Mouse (Mus musculus): ENCODE measurements at regions not wholly inside any gene's neighbourhood (a gene's known extent, or its start where the extent isn't known, plus 50 kb on each side); places are given as distances from the start of the nearest gene placed in this dataset.
A peak's percentile ranks its signal among the peaks of the same experiment; 100 is the strongest.

GRCm38 (mm10) chr16:74756720-74757345 is 345.2 kb upstream of the Robo2 start:
- H3K4me1 ChIP-seq (ENCODE audit: control insufficient read depth, insufficient read depth, low read length), result no peaks in the 10 kb centered on the region
- ATAC-seq (ENCODE audit: low FRiP score) (peak; percentile 42; the same call in 1 of the 2 replicates), DNase-seq (ENCODE audit: low spot score, missing footprints) (no peak)
- no peaks in the 10 kb centered on the region for H3K36me3 ChIP-seq (ENCODE audit: control insufficient read depth, insufficient read depth, low read length)
- H3K27ac ChIP-seq (ENCODE audit: low read depth, low read length), result no peak overlapping the region
- 28% methylated on average over 6 of the region's 6 CpGs for WGBS
- no peaks in the 10 kb centered on the region for H3K27me3 ChIP-seq (ENCODE audit: control insufficient read depth, insufficient read depth, low read length)
- H3K4me3 ChIP-seq (ENCODE audit: low read depth, low read length), result no peak overlapping the region
- no peaks in the 10 kb centered on the region for H3K9me3 ChIP-seq (ENCODE audit: control insufficient read depth, low read length)
- no peak overlapping the region for H3K4me2 ChIP-seq
- H3K9ac ChIP-seq (ENCODE audit: low read length), result no peak overlapping the region

DNA sequence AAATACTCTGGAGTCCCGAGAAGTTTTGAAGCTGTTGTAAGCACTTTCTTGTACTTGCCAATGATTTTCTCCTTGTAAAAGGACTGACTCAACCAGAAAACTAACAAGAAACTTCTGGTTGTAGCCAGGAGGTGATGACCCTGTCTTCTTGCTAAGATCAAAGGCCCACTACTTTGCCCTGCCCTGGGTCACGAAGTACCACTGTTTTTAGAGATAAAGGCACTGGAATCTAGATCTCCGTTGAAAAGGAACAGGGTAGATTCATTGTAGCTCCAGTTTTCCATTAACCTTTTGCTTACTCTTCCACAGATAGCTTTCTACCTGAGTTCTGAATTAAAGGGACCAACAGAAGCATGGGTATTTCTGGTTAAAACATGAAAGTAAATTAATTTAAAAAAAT is 339.3 kb upstream of the Robo2 start:
- Histone ChIP-seq H3K27me3 (ENCODE audit: control insufficient read depth, insufficient read depth, low read length) (no peaks in the 10 kb centered on the region), H3K36me3 (ENCODE audit: control insufficient read depth, insufficient read depth, low read length) (no peaks in the 10 kb centered on the region), H3K27ac (ENCODE audit: low read depth, low read length) (no peak overlapping the region), H3K4me2 (no peak overlapping the region), H3K9ac (ENCODE audit: low read length) (no peak overlapping the region), H3K9me3 (ENCODE audit: control insufficient read depth, low read length) (no peaks in the 10 kb centered on the region), H3K4me3 (ENCODE audit: low read depth, low read length) (no peak overlapping the region), H3K4me1 (ENCODE audit: control insufficient read depth, insufficient read depth, low read length) (no peaks in the 10 kb centered on the region)
- DNase-seq (ENCODE audit: low spot score, missing footprints) (no peak), ATAC-seq (ENCODE audit: low FRiP score) (no peak)
- WGBS, result 29% methylated on average over 3 of the region's 3 CpGs

DNA sequence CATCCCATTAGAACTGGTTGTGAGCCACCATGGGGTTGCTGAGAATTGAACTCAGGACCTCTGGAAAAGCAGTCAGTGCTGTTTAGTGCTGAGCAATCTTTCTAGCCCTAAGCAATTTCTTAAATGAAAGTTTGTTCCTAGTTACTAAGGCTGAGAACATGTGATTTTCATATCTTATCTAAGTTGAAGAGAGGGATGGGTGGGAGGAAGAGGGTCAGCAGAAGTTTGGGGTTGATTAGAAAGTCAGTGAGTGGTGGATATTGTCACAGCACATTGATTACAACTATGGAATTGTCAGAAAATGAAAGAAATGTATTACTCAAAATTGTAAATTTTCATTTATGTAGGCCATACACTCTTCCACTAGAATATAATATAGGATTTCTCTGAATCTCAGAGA is 337.4 kb upstream of the Robo2 start:
- DNase-seq (ENCODE audit: low spot score, missing footprints) (no peak), ATAC-seq (ENCODE audit: low FRiP score) (no peak)
- H3K27ac ChIP-seq (ENCODE audit: low read depth, low read length), result no peak overlapping the region
- no peaks in the 10 kb centered on the region for H3K4me1 ChIP-seq (ENCODE audit: control insufficient read depth, insufficient read depth, low read length)
- H3K27me3 ChIP-seq (ENCODE audit: control insufficient read depth, insufficient read depth, low read length), result no peaks in the 10 kb centered on the region
- H3K9ac ChIP-seq (ENCODE audit: low read length), result no peak overlapping the region
- H3K4me2 ChIP-seq, result no peak overlapping the region
- H3K36me3 ChIP-seq (ENCODE audit: control insufficient read depth, insufficient read depth, low read length), result no peaks in the 10 kb centered on the region
- H3K9me3 ChIP-seq (ENCODE audit: control insufficient read depth, low read length), result no peaks in the 10 kb centered on the region
- no peak overlapping the region for H3K4me3 ChIP-seq (ENCODE audit: low read depth, low read length)

DNA sequence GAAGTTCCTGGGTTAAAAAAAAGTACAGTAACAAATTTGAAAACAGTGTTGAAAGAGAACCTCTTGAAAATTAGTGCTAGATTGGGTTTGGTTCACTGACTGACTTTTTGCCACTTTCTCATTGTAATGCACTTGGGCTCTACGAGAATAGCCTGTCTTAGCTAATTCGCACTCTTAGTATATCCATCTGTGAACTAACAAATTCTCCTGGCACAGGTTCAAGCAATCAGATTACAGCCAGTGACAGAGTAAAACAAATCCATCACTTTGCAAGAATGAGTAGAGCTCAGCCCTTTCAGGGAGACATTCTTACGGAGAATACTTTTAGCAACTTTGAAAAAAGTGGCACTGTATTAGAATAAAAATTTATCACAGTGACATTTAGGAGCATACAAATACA is 331.9 kb upstream of the Robo2 start:
- no peaks in the 10 kb centered on the region for H3K36me3 ChIP-seq (ENCODE audit: control insufficient read depth, insufficient read depth, low read length)
- DNase-seq (ENCODE audit: low spot score, missing footprints), result no peak
- no peak overlapping the region for H3K4me3 ChIP-seq (ENCODE audit: low read depth, low read length)
- no peak for ATAC-seq (ENCODE audit: low FRiP score)
- no peaks in the 10 kb centered on the region for H3K4me1 ChIP-seq (ENCODE audit: control insufficient read depth, insufficient read depth, low read length)
- no peaks in the 10 kb centered on the region for H3K27me3 ChIP-seq (ENCODE audit: control insufficient read depth, insufficient read depth, low read length)
- H3K4me2 ChIP-seq, result no peak overlapping the region
- H3K9me3 ChIP-seq (ENCODE audit: control insufficient read depth, low read length), result no peaks in the 10 kb centered on the region
- H3K9ac ChIP-seq (ENCODE audit: low read length), result no peak overlapping the region
- 89% methylated on average over 3 of the region's 3 CpGs for WGBS
- no peak overlapping the region for H3K27ac ChIP-seq (ENCODE audit: low read depth, low read length)

GRCm38 (mm10) chr16:74739194-74740135 is 327.8 kb upstream of the Robo2 start:
- H3K27me3 ChIP-seq (ENCODE audit: control insufficient read depth, insufficient read depth, low read length), result no peaks in the 10 kb centered on the region
- no peak overlapping the region for H3K9ac ChIP-seq (ENCODE audit: low read length)
- no peak overlapping the region for H3K4me3 ChIP-seq (ENCODE audit: low read depth, low read length)
- ATAC-seq (ENCODE audit: low FRiP score), result no peak
- H3K36me3 ChIP-seq (ENCODE audit: control insufficient read depth, insufficient read depth, low read length), result no peaks in the 10 kb centered on the region
- DNase-seq (ENCODE audit: low spot score, missing footprints), result no peak
- H3K4me2 ChIP-seq, result no peak overlapping the region
- no peak overlapping the region for H3K27ac ChIP-seq (ENCODE audit: low read depth, low read length)
- no peaks in the 10 kb centered on the region for H3K9me3 ChIP-seq (ENCODE audit: control insufficient read depth, low read length)
- H3K4me1 ChIP-seq (ENCODE audit: control insufficient read depth, insufficient read depth, low read length), result no peaks in the 10 kb centered on the region
- WGBS, result 80% methylated on average over 12 of the region's 12 CpGs

- 80% methylated on average over 9 of the region's 9 CpGs for WGBS
- ATAC-seq (ENCODE audit: low FRiP score), result no peak
Observed at GRCm38 (mm10) chr16:74732940-74733776, 321.5 kb upstream of the Robo2 start.

DNA sequence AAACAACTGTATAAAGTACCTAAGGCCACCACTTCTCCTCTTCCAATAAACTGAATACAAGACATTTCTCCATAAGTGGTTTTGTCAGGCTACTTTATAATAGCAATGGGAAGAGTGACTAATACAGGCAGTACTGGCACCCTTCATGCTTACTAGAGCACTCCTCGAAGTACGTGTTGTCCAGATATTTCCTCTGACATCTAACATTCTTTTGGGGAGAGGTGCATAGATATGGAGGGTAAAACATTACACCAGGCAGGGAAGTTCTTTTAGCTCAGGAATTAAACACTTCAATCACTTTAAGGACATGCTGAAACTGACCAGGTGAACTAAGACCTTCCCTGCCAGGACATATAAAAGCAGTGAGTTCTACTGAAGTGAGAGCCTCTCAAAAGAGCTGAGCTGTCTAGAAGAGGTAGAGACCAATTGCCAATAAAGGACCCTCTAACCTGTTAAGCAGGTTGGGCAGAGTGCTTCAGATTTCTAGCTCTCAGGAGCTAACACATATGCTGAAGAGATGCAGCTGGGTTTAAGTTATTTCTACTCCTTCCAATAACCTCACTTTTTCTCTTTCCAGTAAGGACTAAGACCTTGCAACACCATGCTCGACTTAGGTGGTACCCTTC is 318.7 kb upstream of the Robo2 start:
- no peak for DNase-seq (ENCODE audit: low spot score, missing footprints)
- H3K4me3 ChIP-seq (ENCODE audit: low read depth, low read length), result no peak overlapping the region
- H3K9ac ChIP-seq (ENCODE audit: low read length), result no peak overlapping the region
- H3K4me2 ChIP-seq, result no peak overlapping the region
- no peaks in the 10 kb centered on the region for H3K9me3 ChIP-seq (ENCODE audit: control insufficient read depth, low read length)
- no peak for ATAC-seq (ENCODE audit: low FRiP score)
- no peaks in the 10 kb centered on the region for H3K36me3 ChIP-seq (ENCODE audit: control insufficient read depth, insufficient read depth, low read length)
- no peaks in the 10 kb centered on the region for H3K27me3 ChIP-seq (ENCODE audit: control insufficient read depth, insufficient read depth, low read length)
- H3K4me1 ChIP-seq (ENCODE audit: control insufficient read depth, insufficient read depth, low read length), result no peaks in the 10 kb centered on the region
- 81% methylated on average over 3 of the region's 3 CpGs for WGBS
- H3K27ac ChIP-seq (ENCODE audit: low read depth, low read length), result no peak overlapping the region

More at GRCm38 (mm10) chr16:74732940-74733776, 321.5 kb upstream of the Robo2 start:
- H3K4me2 ChIP-seq, result no peak overlapping the region
- H3K36me3 ChIP-seq (ENCODE audit: control insufficient read depth, insufficient read depth, low read length), result no peaks in the 10 kb centered on the region
- no peak overlapping the region for H3K27ac ChIP-seq (ENCODE audit: low read depth, low read length)
- H3K9me3 ChIP-seq (ENCODE audit: control insufficient read depth, low read length), result no peaks in the 10 kb centered on the region
- H3K4me3 ChIP-seq (ENCODE audit: low read depth, low read length), result no peak overlapping the region
- no peaks in the 10 kb centered on the region for H3K27me3 ChIP-seq (ENCODE audit: control insufficient read depth, insufficient read depth, low read length)
- no peaks in the 10 kb centered on the region for H3K4me1 ChIP-seq (ENCODE audit: control insufficient read depth, insufficient read depth, low read length)
- no peak for DNase-seq (ENCODE audit: low spot score, missing footprints)
- H3K9ac ChIP-seq (ENCODE audit: low read length), result no peak overlapping the region

GRCm38 (mm10) chr16:74723217-74723616 is 311.6 kb upstream of the Robo2 start:
- H3K27ac ChIP-seq (ENCODE audit: low read depth, low read length), result no peak overlapping the region
- ATAC-seq (ENCODE audit: low FRiP score) (no peak), DNase-seq (ENCODE audit: low spot score, missing footprints) (no peak)
- H3K4me2 ChIP-seq, result no peak overlapping the region
- H3K36me3 ChIP-seq (ENCODE audit: control insufficient read depth, insufficient read depth, low read length), result no peaks in the 10 kb centered on the region
- no peak overlapping the region for H3K4me3 ChIP-seq (ENCODE audit: low read depth, low read length)
- H3K9ac ChIP-seq (ENCODE audit: low read length), result no peak overlapping the region
- no peaks in the 10 kb centered on the region for H3K4me1 ChIP-seq (ENCODE audit: control insufficient read depth, insufficient read depth, low read length)
- no peaks in the 10 kb centered on the region for H3K27me3 ChIP-seq (ENCODE audit: control insufficient read depth, insufficient read depth, low read length)
- WGBS, result 50% methylated on average over 1 of the region's 1 CpGs
- no peaks in the 10 kb centered on the region for H3K9me3 ChIP-seq (ENCODE audit: control insufficient read depth, low read length)

All from midbrain, embryonic 11.5 days (tissue).